Mouse (Mus musculus) neural tube, embryonic 11.5 days (tissue): ENCODE data around the gene Edn2. TPM values are rescaled to one million over a fixed set of nuclear protein-coding genes. Genes with fewer than 3 reads are reported as not detected.
A peak's percentile ranks its signal among the peaks of the same experiment; 100 is the strongest.

Experiments used
- ATAC-seq: fragments of 200-750 bp; cut with Nextera tagmentation; 2 replicates; pipeline ENCODE4 v1.8.0; 2017; ENCODE audit warnings: moderate number of reproducible peaks, mild to moderate bottlenecking, moderate TSS enrichment, moderate library complexity; ENCODE audit not compliant: insufficient read depth, low FRiP score, low TSS enrichment
- DNase-seq: peaks from one replicate; pipeline ENCODE4 v3.0.0-alpha.2; 2015; ENCODE audit warnings: low spot score
- H3K27ac ChIP-seq: fragments of 300-500 bp; sonication (generic); 2 replicates; pipeline ENCODE4 v1.5.1; 2014; ENCODE audit warnings: low read depth, mild to moderate bottlenecking, low read length
- H3K27me3 ChIP-seq: fragments of 300-500 bp; sonication (generic); 2 replicates; pipeline ENCODE4 v1.6.1; 2014; ENCODE audit warnings: mild to moderate bottlenecking, low read length, mixed read lengths; ENCODE audit not compliant: control insufficient read depth, insufficient read depth
- H3K36me3 ChIP-seq: fragments of 300-500 bp; sonication (generic); 2 replicates; pipeline ENCODE4 v1.6.1; 2014; ENCODE audit warnings: mild to moderate bottlenecking, low read length, moderate library complexity, mixed read lengths; ENCODE audit not compliant: control insufficient read depth, insufficient read depth
- H3K4me1 ChIP-seq: fragments of 300-500 bp; sonication (generic); 2 replicates; pipeline ENCODE4 v1.6.1; 2014; ENCODE audit warnings: low read length, mixed read lengths; ENCODE audit not compliant: control insufficient read depth, insufficient read depth
- H3K4me2 ChIP-seq: fragments of 300-500 bp; sonication (generic); 2 replicates; pipeline ENCODE4 v1.6.1; 2014; ENCODE audit warnings: low read depth, mild to moderate bottlenecking, moderate library complexity
- H3K4me3 ChIP-seq: fragments of 300-500 bp; sonication (generic); 2 replicates; pipeline ENCODE4 v1.5.1; 2014; ENCODE audit warnings: low read depth, low read length
- H3K9ac ChIP-seq: fragments of 300-500 bp; sonication (generic); 2 replicates; pipeline ENCODE4 v1.6.1; 2014; ENCODE audit warnings: mild to moderate bottlenecking, low read length
- H3K9me3 ChIP-seq: fragments of 300-500 bp; sonication (generic); 2 replicates; pipeline ENCODE4 v1.6.1; 2016; ENCODE audit warnings: low read length; ENCODE audit not compliant: control insufficient read depth
- WGBS: fragments of 180-500 bp; shearing (Covaris S2); extraction: QIAGEN DNeasy Blood & Tissue Kit; methylation state at CpG from one replicate; pipeline ENCODE4 v1.1.7; 2014; 5-methylcytosine and 5-hydroxymethylcytosine counted together
- polyA plus RNA-seq: library from polyadenylated mRNA; unstranded; fragments of >200 nt; fragmentation: Nextera tagmentation; extraction: Ambion mirVana; gene quantifications from 2 replicates; pipeline ENCODE4 v1.2.1, GENCODE M21; 2014

The Edn2 gene
- polyA plus RNA-seq, result not detected in 2 replicates

- DNase-seq (no peak), ATAC-seq (no peak)
- no peaks in the 10 kb centered on the region for H3K27me3 ChIP-seq
- no peak within 1 kb of the TSS for H3K4me3 ChIP-seq
- H3K36me3 ChIP-seq, result no peaks in the 10 kb centered on the region
- no peak within 1 kb of the TSS for H3K9ac ChIP-seq
- H3K4me2 ChIP-seq, result no peak within 1 kb of the TSS
- H3K9me3 ChIP-seq, result no peaks in the 10 kb centered on the region
- WGBS, result 42% methylated on average over 29 of the region's 29 CpGs
- no peaks in the 10 kb centered on the region for H3K4me1 ChIP-seq
- no peak within 1 kb of the TSS for H3K27ac ChIP-seq
Observed at GRCm38 (mm10) chr4:120161166-120161949, at the start of gene Edn2. Gene Edn2 (plus strand): TSS chr4:120161206.

GRCm38 (mm10) chr4:120115516-120115915 is 45.5 kb upstream of the Edn2 start:
- WGBS, result 83% methylated on average over 3 of the region's 3 CpGs

GRCm38 (mm10) chr4:120116312-120116711 is 44.7 kb upstream of the Edn2 start:
- H3K4me2 ChIP-seq, result no peak overlapping the region
- H3K4me3 ChIP-seq, result no peak overlapping the region
- 71% methylated on average over 1 of the region's 1 CpGs for WGBS
- DNase-seq (no peak), ATAC-seq (no peak)
- H3K27me3 ChIP-seq, result no peaks in the 10 kb centered on the region
- no peak overlapping the region for H3K27ac ChIP-seq
- H3K36me3 ChIP-seq, result no peaks in the 10 kb centered on the region
- H3K4me1 ChIP-seq, result no peaks in the 10 kb centered on the region
- H3K9ac ChIP-seq, result no peak overlapping the region
- H3K9me3 ChIP-seq, result no peaks in the 10 kb centered on the region

More at GRCm38 (mm10) chr4:120115516-120115915, 45.5 kb upstream of the Edn2 start:
- H3K9ac ChIP-seq, result no peak overlapping the region
- H3K27ac ChIP-seq, result no peak overlapping the region
- DNase-seq (no peak), ATAC-seq (no peak)
- no peaks in the 10 kb centered on the region for H3K36me3 ChIP-seq
- H3K4me2 ChIP-seq, result no peak overlapping the region
- no peak overlapping the region for H3K4me3 ChIP-seq
- no peaks in the 10 kb centered on the region for H3K9me3 ChIP-seq
- no peaks in the 10 kb centered on the region for H3K27me3 ChIP-seq
- H3K4me1 ChIP-seq, result no peaks in the 10 kb centered on the region

- Histone ChIP-seq H3K36me3 (no peaks in the 10 kb centered on the region), H3K4me3 (no peak overlapping the region), H3K4me2 (no peak overlapping the region), H3K27ac (no peak overlapping the region), H3K9ac (no peak overlapping the region), H3K9me3 (no peaks in the 10 kb centered on the region), H3K4me1 (no peaks in the 10 kb centered on the region), H3K27me3 (no peaks in the 10 kb centered on the region)
- DNase-seq (peak; percentile 53), ATAC-seq (no peak)
- 37% methylated on average over 8 of the region's 8 CpGs for WGBS
Observed at GRCm38 (mm10) chr4:120120276-120120675, 40.7 kb upstream of the Edn2 start.

GRCm38 (mm10) chr4:120124656-120125055 is 36.4 kb upstream of the Edn2 start:
- no peak for DNase-seq
- 86% methylated on average over 6 of the region's 6 CpGs for WGBS
- no peak overlapping the region for H3K27ac ChIP-seq
- H3K4me1 ChIP-seq, result no peaks in the 10 kb centered on the region
- H3K9ac ChIP-seq, result no peak overlapping the region
- no peaks in the 10 kb centered on the region for H3K9me3 ChIP-seq
- no peak overlapping the region for H3K4me3 ChIP-seq
- H3K27me3 ChIP-seq, result no peaks in the 10 kb centered on the region
- no peak overlapping the region for H3K4me2 ChIP-seq
- no peak for ATAC-seq
- H3K36me3 ChIP-seq, result no peaks in the 10 kb centered on the region

- DNase-seq (no peak), ATAC-seq (no peak)
- Histone ChIP-seq H3K4me2 (no peak overlapping the region), H3K4me3 (no peak overlapping the region), H3K9me3 (no peaks in the 10 kb centered on the region), H3K36me3 (no peaks in the 10 kb centered on the region), H3K4me1 (no peaks in the 10 kb centered on the region), H3K27ac (no peak overlapping the region), H3K9ac (no peak overlapping the region), H3K27me3 (no peaks in the 10 kb centered on the region)
- 94% methylated on average over 6 of the region's 6 CpGs for WGBS
Observed at GRCm38 (mm10) chr4:120126047-120126446, 35.0 kb upstream of the Edn2 start.

- ATAC-seq, result no peak
- 83% methylated on average over 3 of the region's 3 CpGs for WGBS
- no peak for DNase-seq
- no peaks in the 10 kb centered on the region for H3K27me3 ChIP-seq
- H3K9ac ChIP-seq, result no peak overlapping the region
- H3K36me3 ChIP-seq, result no peaks in the 10 kb centered on the region
- no peak overlapping the region for H3K27ac ChIP-seq
- no peaks in the 10 kb centered on the region for H3K9me3 ChIP-seq
- H3K4me3 ChIP-seq, result no peak overlapping the region
- no peaks in the 10 kb centered on the region for H3K4me1 ChIP-seq
- H3K4me2 ChIP-seq, result no peak overlapping the region
Observed at GRCm38 (mm10) chr4:120127333-120127732, 33.7 kb upstream of the Edn2 start.

- no peak for ATAC-seq
- no peaks in the 10 kb centered on the region for H3K4me1 ChIP-seq
- H3K36me3 ChIP-seq, result no peaks in the 10 kb centered on the region
- no peak overlapping the region for H3K27ac ChIP-seq
- H3K4me2 ChIP-seq, result no peak overlapping the region
- H3K9ac ChIP-seq, result no peak overlapping the region
- no peak for DNase-seq
- H3K27me3 ChIP-seq, result no peaks in the 10 kb centered on the region
- H3K9me3 ChIP-seq, result no peaks in the 10 kb centered on the region
- 82% methylated on average over 4 of the region's 4 CpGs for WGBS
- H3K4me3 ChIP-seq, result no peak overlapping the region
Observed at GRCm38 (mm10) chr4:120128033-120128432, 33.0 kb upstream of the Edn2 start.

GRCm38 (mm10) chr4:120129233-120129885 is 31.6 kb upstream of the Edn2 start:
- ATAC-seq, result peak; percentile 20; the same call in 1 of the 2 replicates
- WGBS, result 54% methylated on average over 4 of the region's 4 CpGs
- Histone ChIP-seq H3K27ac (no peak overlapping the region), H3K36me3 (no peaks in the 10 kb centered on the region), H3K27me3 (no peaks in the 10 kb centered on the region), H3K9ac (no peak overlapping the region), H3K4me1 (0 out of 2 replicates have a peak, but pooled peaks cover 4% of the 10 kb centered on the region), H3K9me3 (no peaks in the 10 kb centered on the region), H3K4me2 (no peak overlapping the region), H3K4me3 (no peak overlapping the region)
- DNase-seq, result peak; percentile 65
